Mouse (Mus musculus) embryonic fibroblast, embryonic 13.5 days (primary cell): Measurements from ENCODE around the gene Itpr1.

ENCODE experiments used
- CTCF ChIP-seq: IDR thresholded peaks from 2 replicates; pipeline ENCODE4 v1.5.1; 2011; ENCODE audit warnings: mild to moderate bottlenecking, control low read depth, low read length, moderate library complexity, borderline replicate concordance; ENCODE audit not compliant: insufficient read depth
- POLR2A ChIP-seq: IDR thresholded peaks from 2 replicates; pipeline ENCODE4 v1.6.1; 2011; ENCODE audit warnings: low read depth, mild to moderate bottlenecking, control low read depth, low read length, moderate library complexity

GRCm38 (mm10) chr6:108527993-108528392 lies 315.1 kb downstream of the Itpr1 start:
- TF ChIP-seq CTCF (no peak), POLR2A (no peak)
